Mouse (Mus musculus): ENCODE results near the gene Odc1.
"Not testable (repeated sequence)": the region's sequence is repeated elsewhere in the genome, so short reads cannot be mapped to it uniquely, and the experiment has no call there.

GRCm38 (mm10) chr12:17547552-17547951 is 3.0 kb downstream of the Odc1 start:
- TF ChIP-seq POLR2A (IDR thresholded peaks at IDR 0.05; ENCODE audit: borderline replicate concordance, control insufficient read depth, low read depth, low read length); CTCF (IDR thresholded peaks at IDR 0.05; ENCODE audit: control insufficient read depth, insufficient read depth, low read length): not testable (repeated sequence)
